Mouse (Mus musculus) urinary bladder, adult 18-20 months (tissue): ENCODE data around the gene Nrip2.

ENCODE experiments used
- DNase-seq, 2 experiments: peaks; one replicate each; pipeline ENCODE4 v3.0.0; 2022; ENCODE audit warnings: low spot score in 2 of 2, mixed read lengths in 2 of 2

Nrip2 gene

GRCm38 (mm10) chr6:128397574-128398261 lies 1.4 kb upstream of the Nrip2 start:
- DNase-seq = no peak

- DNase-seq = no peak
These were observed 507 bp downstream of the Nrip2 start for GRCm38 (mm10) chr6:128399421-128400185.

- no peak for DNase-seq
These were observed 5.6 kb downstream of the Nrip2 start for GRCm38 (mm10) chr6:128404708-128405107.

GRCm38 (mm10) chr6:128408544-128409125 lies 9.5 kb downstream of the Nrip2 start:
- no peak for DNase-seq

- DNase-seq = no peak
These were observed 11.2 kb downstream of the Nrip2 start for GRCm38 (mm10) chr6:128410305-128410704.

GRCm38 (mm10) chr6:128411115-128411514 lies 12.0 kb downstream of the Nrip2 start:
- peak; percentile 52 to 78 for DNase-seq

- no peak for DNase-seq
These were observed 17.1 kb downstream of the Nrip2 start for GRCm38 (mm10) chr6:128416169-128416568.

GRCm38 (mm10) chr6:128418076-128418475 lies 19.0 kb downstream of the Nrip2 start:
- DNase-seq = no peak

GRCm38 (mm10) chr6:128421036-128421435 lies 21.9 kb downstream of the Nrip2 start:
- DNase-seq = no peak

- no peak for DNase-seq
These were observed 22.4 kb downstream of the Nrip2 start for GRCm38 (mm10) chr6:128421480-128421879.

- DNase-seq = no peak
These were observed 24.6 kb downstream of the Nrip2 start for GRCm38 (mm10) chr6:128423496-128424268.

GRCm38 (mm10) chr6:128424269-128425019 lies 25.3 kb downstream of the Nrip2 start, which contains the start of gene Itfg2:
TSS of gene Itfg2 (minus strand) at chr6:128424931.
- DNase-seq = peak; percentile 92 to 95

- DNase-seq = no peak
These were observed 25.9 kb downstream of the Nrip2 start for GRCm38 (mm10) chr6:128425046-128425445.

GRCm38 (mm10) chr6:128427571-128427970 lies 28.5 kb downstream of the Nrip2 start:
- DNase-seq = no peak

- no peak for DNase-seq
These were observed 30.2 kb downstream of the Nrip2 start for GRCm38 (mm10) chr6:128429300-128429699.

GRCm38 (mm10) chr6:128429826-128430225 lies 30.7 kb downstream of the Nrip2 start:
- DNase-seq = no peak

GRCm38 (mm10) chr6:128432356-128432915 lies 33.3 kb downstream of the Nrip2 start:
- DNase-seq = no peak

GRCm38 (mm10) chr6:128433566-128433965 lies 34.5 kb downstream of the Nrip2 start:
- no peak for DNase-seq

GRCm38 (mm10) chr6:128435474-128435873 lies 36.4 kb downstream of the Nrip2 start:
- peak; percentile 56 to 59 for DNase-seq

GRCm38 (mm10) chr6:128436356-128437005 lies 37.4 kb downstream of the Nrip2 start:
- DNase-seq = no peak
